ENCODE assay signal across 20 mouse cellular contexts in genomic region chr4:27970569-27970968, GRCm38 (mm10).
DNase-seq lines count a peak whose midpoint lies in the region; ATAC-seq and TF ChIP-seq lines count a peak whose summit lies in the region.
"Had no signal": no experiment of that assay in that cellular context is flagged by ENCODE, and none has a peak within 500 bp of the region (broad histone marks: within the 10 kb centered on the region; RNA-seq: fewer than 3 reads in every experiment).

No protein-coding gene starts in this region.

- ATAC-seq in forebrain, postnatal 0 days, result no peak
- peak; percentile 77 for ATAC-seq in midbrain, embryonic 12.5 days (ENCODE audit: low FRiP score, low read depth)
- ATAC-seq in midbrain, embryonic 14.5 days (ENCODE audit: low FRiP score, low TSS enrichment), result no peak
- ATAC-seq in midbrain, embryonic 13.5 days, result peak; percentile 56; the same call in 1 of the 2 replicates
- no peak for ATAC-seq in kidney, embryonic 15.5 days (replicated peaks; ENCODE audit: low FRiP score)
- ATAC-seq: intestine, embryonic 16.5 days had no signal

- no peaks in the 10 kb centered on the region for H3K27me3 ChIP-seq in forebrain, embryonic 10.5 days (ENCODE audit: poor library complexity, severe bottlenecking)
- no peaks in the 10 kb centered on the region for H3K27me3 ChIP-seq in forebrain, postnatal 0 days (ENCODE audit: insufficient read depth, low read length)
- H3K27me3 ChIP-seq in midbrain, embryonic 12.5 days, result peaks cover 18% of the 10 kb centered on the region
- H3K27me3 ChIP-seq in midbrain, embryonic 14.5 days (ENCODE audit: control insufficient read depth, insufficient read depth, low read length), result peaks cover 31% of the 10 kb centered on the region
- H3K27me3 ChIP-seq in embryonic facial prominence, embryonic 10.5 days (replicated peaks; ENCODE audit: low read depth, poor library complexity, severe bottlenecking), result no peaks in the 10 kb centered on the region
- H3K27me3 ChIP-seq in midbrain, embryonic 13.5 days, result peaks cover 33% of the 10 kb centered on the region
- no peaks in the 10 kb centered on the region for H3K27me3 ChIP-seq in kidney, embryonic 15.5 days
- H3K27me3 ChIP-seq: CH12.LX; embryonic facial prominence, embryonic 13.5 days had no signal

- H3K4me3 ChIP-seq in forebrain, embryonic 10.5 days, result no peak overlapping the region
- no peak overlapping the region for H3K4me3 ChIP-seq in forebrain, postnatal 0 days (ENCODE audit: low read depth, low read length)
- H3K4me3 ChIP-seq in midbrain, embryonic 12.5 days, result no peak overlapping the region
- no peak overlapping the region for H3K4me3 ChIP-seq in midbrain, embryonic 14.5 days (replicated peaks; ENCODE audit: low read depth, low read length)
- H3K4me3 ChIP-seq in embryonic facial prominence, embryonic 10.5 days, result no peak overlapping the region
- no peak overlapping the region for H3K4me3 ChIP-seq in midbrain, embryonic 13.5 days (replicated peaks)
- H3K4me3 ChIP-seq in kidney, embryonic 15.5 days (replicated peaks), result no peak overlapping the region
- H3K4me3 ChIP-seq: embryonic facial prominence, embryonic 13.5 days; left cerebral cortex, adult 2 months; limb, embryonic 10.5 days had no signal

- H3K36me3 ChIP-seq in forebrain, embryonic 10.5 days (replicated peaks), result no peaks in the 10 kb centered on the region
- H3K36me3 ChIP-seq in forebrain, postnatal 0 days (ENCODE audit: insufficient read depth), result no peaks in the 10 kb centered on the region
- no peaks in the 10 kb centered on the region for H3K36me3 ChIP-seq in midbrain, embryonic 12.5 days
- no peaks in the 10 kb centered on the region for H3K36me3 ChIP-seq in midbrain, embryonic 14.5 days (ENCODE audit: control insufficient read depth, insufficient read depth, low read length)
- H3K36me3 ChIP-seq in embryonic facial prominence, embryonic 10.5 days (replicated peaks), result no peaks in the 10 kb centered on the region
- no peaks in the 10 kb centered on the region for H3K36me3 ChIP-seq in midbrain, embryonic 13.5 days
- no peaks in the 10 kb centered on the region for H3K36me3 ChIP-seq in kidney, embryonic 15.5 days
- H3K36me3 ChIP-seq: embryonic facial prominence, embryonic 13.5 days; limb, embryonic 10.5 days had no signal

- no peak for TF ChIP-seq CTCF in forebrain, postnatal 0 days (IDR thresholded peaks at IDR 0.05; ENCODE audit: low read depth)

- no peak overlapping the region for H3K27ac ChIP-seq in forebrain, embryonic 10.5 days
- no peak overlapping the region for H3K27ac ChIP-seq in forebrain, postnatal 0 days (ENCODE audit: low read depth, low read length)
- no peak overlapping the region for H3K27ac ChIP-seq in midbrain, embryonic 12.5 days (replicated peaks)
- H3K27ac ChIP-seq in midbrain, embryonic 14.5 days (replicated peaks; ENCODE audit: low read depth, low read length), result no peak overlapping the region
- no peak overlapping the region for H3K27ac ChIP-seq in embryonic facial prominence, embryonic 10.5 days (replicated peaks)
- no peak overlapping the region for H3K27ac ChIP-seq in midbrain, embryonic 13.5 days
- no peak overlapping the region for H3K27ac ChIP-seq in kidney, embryonic 15.5 days
- H3K27ac ChIP-seq: embryonic facial prominence, embryonic 13.5 days; left cerebral cortex, adult 2 months; limb, embryonic 10.5 days; macrophage had no signal

- WGBS in forebrain, embryonic 10.5 days, result 16% methylated on average over 5 of the region's 5 CpGs
- WGBS in forebrain, postnatal 0 days, result 17% methylated on average over 5 of the region's 5 CpGs
- 18% methylated on average over 5 of the region's 5 CpGs for WGBS in midbrain, embryonic 12.5 days
- WGBS in midbrain, embryonic 14.5 days, result 8% methylated on average over 5 of the region's 5 CpGs
- 46% methylated on average over 5 of the region's 5 CpGs for WGBS in embryonic facial prominence, embryonic 10.5 days
- 6% methylated on average over 5 of the region's 5 CpGs for WGBS in midbrain, embryonic 13.5 days
- WGBS in kidney, embryonic 15.5 days, result 63% methylated on average over 5 of the region's 5 CpGs

- H3K4me2 ChIP-seq in forebrain, postnatal 0 days (ENCODE audit: low read depth), result no peak overlapping the region
- no peak overlapping the region for H3K4me2 ChIP-seq in midbrain, embryonic 12.5 days (replicated peaks)
- H3K4me2 ChIP-seq in midbrain, embryonic 14.5 days (ENCODE audit: low read length), result no peak overlapping the region
- H3K4me2 ChIP-seq in midbrain, embryonic 13.5 days (replicated peaks), result no peak overlapping the region
- no peak overlapping the region for H3K4me2 ChIP-seq in kidney, embryonic 15.5 days
- H3K4me2 ChIP-seq: embryonic facial prominence, embryonic 13.5 days; liver, embryonic 11.5 days; lung, embryonic 14.5 days had no signal

- no peaks in the 10 kb centered on the region for H3K9me3 ChIP-seq in forebrain, embryonic 10.5 days
- H3K9me3 ChIP-seq in forebrain, postnatal 0 days (ENCODE audit: low read length), result no peaks in the 10 kb centered on the region
- no peaks in the 10 kb centered on the region for H3K9me3 ChIP-seq in midbrain, embryonic 12.5 days
- H3K9me3 ChIP-seq in midbrain, embryonic 14.5 days (ENCODE audit: control insufficient read depth, low read length), result no peaks in the 10 kb centered on the region
- H3K9me3 ChIP-seq in embryonic facial prominence, embryonic 10.5 days, result no peaks in the 10 kb centered on the region
- H3K9me3 ChIP-seq in midbrain, embryonic 13.5 days, result no peaks in the 10 kb centered on the region
- H3K9me3 ChIP-seq in kidney, embryonic 15.5 days (replicated peaks), result no peaks in the 10 kb centered on the region
- H3K9me3 ChIP-seq: embryonic facial prominence, embryonic 13.5 days; limb, embryonic 10.5 days had no signal

- peak; percentile 23 for DNase-seq in forebrain, embryonic 10.5 days (ENCODE audit: extremely low spot score, low spot score)
- DNase-seq in forebrain, postnatal 0 days, result no peak
- DNase-seq in midbrain, embryonic 14.5 days, result no peak
- DNase-seq in embryonic facial prominence, embryonic 10.5 days (ENCODE audit: low spot score), result peak; percentile 9
- DNase-seq in spleen, adult 12 weeks (ENCODE audit: low spot score), result no peak
- DNase-seq: cerebellum, adult 9-10 months; heart, adult 11 months; heart, postnatal 4 days; kidney, postnatal 10 days; lung, embryonic 14.5 days had no signal

- no peak overlapping the region for H3K9ac ChIP-seq in forebrain, postnatal 0 days
- H3K9ac ChIP-seq in midbrain, embryonic 12.5 days (replicated peaks), result no peak overlapping the region
- no peak overlapping the region for H3K9ac ChIP-seq in midbrain, embryonic 14.5 days (replicated peaks; ENCODE audit: low read length)
- H3K9ac ChIP-seq in midbrain, embryonic 13.5 days (replicated peaks), result no peak overlapping the region
- no peak overlapping the region for H3K9ac ChIP-seq in kidney, embryonic 15.5 days
- H3K9ac ChIP-seq: embryonic facial prominence, embryonic 13.5 days; lung, embryonic 14.5 days had no signal

- H3K4me1 ChIP-seq in forebrain, embryonic 10.5 days, result peaks cover 18% of the 10 kb centered on the region
- H3K4me1 ChIP-seq in forebrain, postnatal 0 days (ENCODE audit: insufficient read depth), result no peaks in the 10 kb centered on the region
- H3K4me1 ChIP-seq in midbrain, embryonic 12.5 days, result peaks cover under 1% of the 10 kb centered on the region; the same call in 1 of the 2 replicates
- no peaks in the 10 kb centered on the region for H3K4me1 ChIP-seq in midbrain, embryonic 14.5 days (ENCODE audit: control insufficient read depth, insufficient read depth, low read length)
- H3K4me1 ChIP-seq in embryonic facial prominence, embryonic 10.5 days, result peaks cover 5% of the 10 kb centered on the region; the same call in 1 of the 2 replicates
- 0 out of 2 replicates have a peak, but pooled peaks cover under 1% of the 10 kb centered on the region for H3K4me1 ChIP-seq in midbrain, embryonic 13.5 days (replicated peaks)
- no peaks in the 10 kb centered on the region for H3K4me1 ChIP-seq in kidney, embryonic 15.5 days
- H3K4me1 ChIP-seq: embryonic facial prominence, embryonic 13.5 days had no signal

Comparison
In these comparisons a context has a peak if more than half of its experiments do, and no peak if none do; other contexts are left out.
1. DNase-seq: peak in forebrain, embryonic 10.5 days (single experiment) and embryonic facial prominence, embryonic 10.5 days (single experiment); none in forebrain, postnatal 0 days (single experiment), midbrain, embryonic 14.5 days (single experiment) and spleen, adult 12 weeks (single experiment).
2. ATAC-seq: peak in midbrain, embryonic 12.5 days (single experiment) and midbrain, embryonic 13.5 days (single experiment); none in forebrain, postnatal 0 days (single experiment), midbrain, embryonic 14.5 days (single experiment) and kidney, embryonic 15.5 days (single experiment).